Mouse (Mus musculus) CD8-positive naive resting alpha-beta T cell, adult 2 months (primary cell): Measurements from ENCODE around the gene Spen.

Experiments used
- DNase-seq, 2 experiments: peaks; one replicate each; pipeline ENCODE4 v3.0.0; 2022; ENCODE audit warnings: low read depth in 2 of 2, low spot score in 2 of 2

Gene Spen

DNA sequence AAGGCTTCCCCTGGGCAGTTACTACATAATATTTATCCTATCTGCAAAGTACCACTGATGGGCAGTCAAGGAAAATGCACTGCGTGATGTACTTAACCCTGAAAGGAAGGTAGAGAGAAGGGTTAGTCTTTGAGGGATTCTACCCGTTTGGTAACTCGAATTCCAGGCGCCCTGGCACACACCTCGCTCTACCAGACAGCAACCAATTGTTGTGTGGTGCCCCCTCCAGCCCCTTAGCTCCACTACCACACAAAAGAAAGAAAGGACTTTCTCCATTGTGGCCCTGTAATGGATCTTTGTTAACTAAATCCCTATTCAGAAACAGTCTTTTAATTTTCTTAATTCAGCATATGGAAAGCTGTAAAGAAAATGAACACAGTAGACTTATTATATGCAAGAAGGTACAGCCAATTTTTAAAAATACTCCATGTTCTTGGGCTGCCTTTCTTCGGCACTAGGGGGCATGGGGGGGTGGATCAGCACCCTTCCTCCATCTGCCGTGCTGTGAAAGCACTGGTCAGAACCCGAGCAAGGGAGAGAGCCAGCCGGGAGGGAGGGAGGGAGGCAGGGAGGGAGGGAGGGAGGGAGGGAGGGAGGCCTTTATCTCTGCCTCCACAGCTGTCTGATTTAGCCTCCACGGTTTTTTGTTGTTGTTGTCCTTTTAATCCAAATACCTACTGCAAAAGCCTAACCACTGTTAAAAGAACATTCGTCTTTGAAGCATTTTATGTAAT is 3.3 kb downstream of the Spen start:
- peak in 1 of 2 experiments; percentile 32 for DNase-seq

DNA sequence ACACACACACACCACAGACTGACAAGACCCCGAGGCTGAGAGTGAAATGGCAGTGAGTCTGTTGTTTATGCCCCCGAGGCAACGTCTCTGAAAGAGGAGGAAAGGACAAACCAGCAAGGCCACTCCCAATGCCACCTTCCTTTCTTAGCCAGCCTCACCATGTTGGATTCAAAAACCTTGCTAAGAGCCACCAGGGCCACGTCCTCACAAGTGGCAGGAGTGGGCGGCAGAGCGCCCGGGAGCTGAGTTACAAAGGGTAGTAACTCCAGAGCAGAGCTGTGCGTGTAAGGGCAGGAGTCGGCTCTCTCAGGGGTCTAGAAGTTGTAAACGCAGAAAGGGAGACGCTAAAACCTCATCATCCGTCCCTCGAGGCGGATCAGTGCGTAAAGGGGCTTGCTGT is 7.4 kb downstream of the Spen start:
- no peak for DNase-seq

DNA sequence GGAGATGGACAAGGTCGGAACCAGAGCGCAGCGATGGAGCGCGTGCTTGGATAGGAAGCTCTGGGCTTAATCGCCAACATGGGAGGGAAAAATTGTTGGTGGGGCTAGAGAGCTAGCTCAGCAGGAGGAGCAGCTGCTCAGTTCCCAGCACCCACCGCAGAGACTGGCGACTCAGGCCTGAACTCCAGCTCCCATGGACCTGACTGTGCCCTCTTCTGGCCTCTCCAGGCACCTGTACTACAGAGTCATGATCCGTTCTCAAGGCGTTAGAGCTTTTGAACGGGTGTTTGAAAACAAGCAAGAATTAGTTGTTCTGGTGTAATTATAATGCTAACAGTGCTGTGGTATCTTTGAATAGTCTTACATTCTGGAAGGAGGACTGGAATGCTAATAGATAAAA is 9.5 kb downstream of the Spen start:
- DNase-seq: no peak

DNA sequence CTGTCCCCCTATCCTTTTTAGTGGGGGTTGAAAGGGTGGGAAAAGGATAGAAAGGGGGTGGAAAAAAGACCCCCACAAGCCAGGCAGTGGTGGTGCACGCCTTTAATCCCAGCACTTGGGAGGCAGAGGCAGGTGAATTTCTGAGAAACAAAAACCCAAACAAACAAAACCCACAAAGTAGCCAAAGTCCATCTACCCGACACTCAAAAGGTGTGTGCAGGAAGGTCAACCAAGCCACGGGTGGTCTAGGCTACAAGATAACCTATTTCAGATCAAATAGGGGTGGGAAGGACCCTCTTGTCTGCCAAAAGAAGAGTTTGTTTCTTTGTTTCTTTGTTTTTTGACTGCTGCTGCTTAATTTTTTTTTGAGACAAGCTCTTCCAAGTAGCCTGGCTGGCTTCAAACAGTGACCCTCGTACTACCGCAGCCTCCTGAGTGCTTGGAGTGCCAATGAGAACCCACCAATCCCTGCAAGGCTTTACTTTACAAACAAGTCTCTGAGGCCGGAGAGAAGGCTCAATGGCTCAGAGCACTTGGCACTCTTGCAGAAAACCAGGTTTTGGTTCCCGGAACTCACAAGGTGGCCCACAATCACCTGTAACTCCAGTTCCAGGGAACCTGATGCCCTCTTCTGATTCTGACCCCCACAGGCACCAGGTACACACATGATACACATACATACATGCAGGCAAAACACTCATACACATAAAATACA is 11.3 kb downstream of the Spen start:
- no peak for DNase-seq

DNA sequence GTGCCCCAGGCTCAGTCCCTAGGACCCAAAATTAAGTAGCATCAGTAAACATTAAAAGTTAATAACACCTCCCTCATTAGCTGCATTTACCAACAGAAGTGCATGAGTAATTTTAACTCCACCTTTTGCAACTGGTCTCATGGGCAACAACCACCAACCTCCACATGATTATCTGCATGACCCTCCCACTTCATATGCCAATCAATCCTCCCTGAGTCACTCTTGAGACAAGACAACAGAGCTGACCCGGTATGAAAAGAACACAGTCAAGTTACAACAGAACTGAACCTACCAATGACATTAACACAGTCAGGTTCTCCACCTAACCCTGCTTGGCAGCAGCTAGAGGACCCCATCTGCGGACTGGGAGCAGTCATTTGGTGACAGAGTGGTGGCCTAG is 12.5 kb downstream of the Spen start:
- DNase-seq: no peak

DNA sequence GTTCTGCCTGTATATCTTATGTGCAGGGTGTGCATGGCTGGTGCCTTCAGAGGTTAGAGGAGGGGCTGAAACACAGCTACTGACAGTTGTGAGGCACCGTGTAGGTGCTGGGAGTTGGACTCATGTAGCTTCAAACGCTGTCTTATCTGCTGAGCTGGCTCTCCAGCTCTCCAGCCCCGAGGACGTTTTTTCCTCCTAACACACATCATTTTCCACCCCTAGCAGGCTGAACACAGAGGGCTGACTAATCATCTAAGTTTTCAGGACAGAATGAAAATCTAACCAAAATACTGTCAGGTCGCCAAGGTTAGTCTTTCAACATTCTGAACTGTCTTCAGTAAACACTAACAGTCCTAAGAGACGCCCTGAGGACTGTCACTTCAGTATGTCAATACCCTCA is 13.7 kb downstream of the Spen start:
- no peak for DNase-seq

DNA sequence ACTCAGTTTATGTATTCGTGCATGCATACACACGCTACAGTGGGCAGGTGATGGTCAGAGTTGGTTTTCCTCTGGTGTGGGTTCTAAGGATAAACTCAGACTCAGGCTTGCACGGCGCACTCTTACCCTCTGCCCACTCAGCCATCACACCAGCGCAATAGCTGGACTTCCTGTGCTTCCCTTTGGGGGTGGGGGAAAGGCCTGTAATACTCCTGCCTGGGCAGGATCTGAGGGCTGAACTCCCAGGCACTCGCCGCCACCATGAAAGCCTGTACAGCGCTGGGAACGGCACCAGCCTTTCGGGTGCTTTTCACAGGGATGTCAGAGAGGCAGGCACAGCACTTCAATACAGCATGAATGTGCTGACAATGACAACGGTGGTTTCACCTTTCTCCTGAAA is 15.3 kb downstream of the Spen start:
- no peak for DNase-seq

DNA sequence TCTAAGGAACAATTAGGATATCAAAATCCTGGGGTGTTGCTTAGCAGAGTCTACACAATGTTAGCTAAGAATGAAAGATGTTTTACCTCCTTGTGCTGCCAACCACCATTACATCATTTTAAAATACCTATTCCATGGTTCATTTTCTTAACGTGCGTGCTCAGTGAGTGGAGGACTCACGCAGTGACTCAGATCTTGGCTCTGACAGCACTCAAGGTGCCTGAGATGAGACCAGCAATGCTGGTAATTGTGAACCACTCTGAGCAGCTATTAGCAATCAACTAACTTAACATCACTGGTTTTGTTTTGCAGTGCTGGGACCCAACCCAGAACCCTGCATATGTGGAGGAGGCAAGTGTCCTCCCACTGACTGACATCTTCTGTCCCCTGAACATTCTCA is 20.0 kb downstream of the Spen start:
- DNase-seq: no peak

DNA sequence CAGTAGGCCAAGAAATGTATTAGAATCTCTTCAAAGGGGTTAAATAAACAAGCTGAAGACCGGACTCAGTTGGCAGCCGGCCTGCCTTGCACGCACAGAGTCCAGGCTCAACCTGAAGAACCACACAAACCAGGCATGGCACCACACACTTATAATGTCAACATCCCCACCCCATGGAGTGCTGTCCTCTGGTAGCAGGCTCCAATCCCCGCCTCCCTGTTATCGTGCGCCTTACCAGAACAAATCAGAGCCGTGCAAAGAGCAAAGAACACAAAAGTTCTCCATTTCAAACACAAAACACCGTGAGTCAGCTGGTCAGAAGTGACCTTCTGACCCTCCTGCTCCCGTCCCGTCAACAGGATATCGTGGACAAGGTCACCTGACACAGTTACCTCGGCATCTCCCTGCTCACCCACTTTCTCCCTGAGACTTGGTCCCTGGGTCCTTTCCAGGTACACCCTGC is 24.2 kb downstream of the Spen start:
- DNase-seq: no peak

DNA sequence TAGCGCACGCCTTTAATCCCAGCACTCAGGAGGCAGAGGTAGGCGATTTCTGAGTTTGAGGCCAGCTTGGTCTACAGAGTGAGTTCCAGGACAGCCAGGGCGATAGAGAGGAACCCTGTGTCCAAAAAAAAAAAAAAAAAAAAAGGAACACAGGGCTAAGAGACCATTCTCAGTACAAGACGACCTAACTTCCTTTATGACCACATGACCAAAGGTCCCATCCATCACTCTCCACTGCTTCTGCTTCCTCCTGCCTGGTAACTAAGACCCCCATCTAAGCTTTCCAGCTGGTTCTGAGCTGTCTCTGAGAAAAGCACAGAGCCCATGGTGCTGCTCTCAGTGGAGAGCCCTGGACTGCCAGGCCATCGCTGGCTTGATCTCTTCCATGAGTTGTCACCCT is 26.3 kb downstream of the Spen start:
- DNase-seq: no peak

DNA sequence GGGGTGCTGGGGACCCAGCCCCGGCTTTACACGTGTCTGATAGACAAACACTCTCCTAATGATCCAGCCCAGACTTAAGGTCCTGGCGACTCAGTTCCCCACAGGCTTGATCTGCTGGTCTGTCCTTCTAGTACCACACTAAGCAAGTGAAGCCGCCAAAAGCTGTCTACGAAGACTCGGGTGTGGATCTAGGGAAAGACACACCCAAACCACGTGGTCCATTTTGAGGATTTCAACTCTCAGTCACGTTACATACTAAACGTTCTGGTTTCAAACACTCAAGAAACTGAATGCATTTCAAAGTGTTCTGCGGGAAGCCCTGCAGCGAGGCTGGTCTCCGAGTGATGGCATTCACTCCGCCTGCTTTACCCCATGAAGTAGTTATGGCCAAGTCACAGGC is 27.9 kb downstream of the Spen start:
- DNase-seq: no peak

DNA sequence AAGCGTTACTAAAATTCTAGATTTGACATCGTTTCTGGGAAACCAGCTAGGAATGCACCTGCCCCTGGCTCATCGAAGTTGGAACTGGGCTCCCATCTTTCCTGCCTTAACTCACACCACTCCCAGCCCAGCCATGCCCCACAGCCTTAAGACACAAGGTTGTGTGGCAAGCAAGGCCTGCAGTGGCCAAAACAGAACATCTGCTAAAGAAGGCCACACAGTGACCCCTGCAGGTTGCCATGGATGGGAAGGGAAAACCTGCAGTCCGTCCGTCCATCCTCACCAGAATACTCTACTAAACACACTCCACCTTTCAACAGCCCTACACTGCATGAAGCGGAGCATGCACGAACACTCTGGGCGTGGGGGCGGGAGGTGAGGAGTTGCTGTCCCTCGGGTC is 31.5 kb downstream of the Spen start:
- no peak for DNase-seq

DNA sequence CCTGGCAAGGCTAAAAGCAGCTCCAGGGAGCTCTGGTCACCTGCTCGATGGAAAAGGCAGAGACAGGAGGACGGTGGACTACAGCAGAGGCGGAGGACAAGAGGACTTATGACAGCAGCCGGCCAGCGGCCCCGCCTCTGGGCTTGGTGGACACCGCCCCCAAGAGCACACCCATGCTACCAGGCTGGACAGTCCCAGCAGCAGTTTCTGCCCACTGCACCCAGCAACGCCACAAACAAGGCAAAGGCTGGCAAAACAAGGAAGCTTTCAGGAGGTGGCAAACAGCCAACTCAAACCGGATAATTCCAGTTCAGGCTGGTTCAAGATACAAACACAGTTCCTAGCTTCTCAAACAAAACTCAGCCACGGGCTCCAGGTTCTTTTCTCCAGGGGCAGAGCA is 32.0 kb downstream of the Spen start:
- DNase-seq: no peak

DNA sequence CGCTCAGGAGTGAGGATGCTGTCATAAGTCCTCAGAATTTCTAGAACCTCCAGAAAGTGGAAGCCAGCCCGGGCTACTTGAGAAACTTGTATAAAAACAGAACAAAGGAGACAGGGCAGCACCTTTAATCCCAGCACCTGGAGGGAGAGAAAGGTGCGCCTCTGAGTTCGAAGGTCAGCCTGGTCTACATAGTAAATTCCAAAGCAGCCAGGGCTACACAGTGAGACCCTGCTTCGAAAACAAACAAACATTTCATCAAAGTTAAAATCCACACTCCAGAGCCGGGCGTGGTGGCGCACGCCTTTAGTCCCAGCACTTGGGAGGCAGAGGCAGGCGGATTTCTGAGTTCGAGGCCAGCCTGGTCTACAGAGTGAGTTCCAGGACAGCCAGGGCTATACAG is 32.6 kb downstream of the Spen start:
- DNase-seq: no peak

DNA sequence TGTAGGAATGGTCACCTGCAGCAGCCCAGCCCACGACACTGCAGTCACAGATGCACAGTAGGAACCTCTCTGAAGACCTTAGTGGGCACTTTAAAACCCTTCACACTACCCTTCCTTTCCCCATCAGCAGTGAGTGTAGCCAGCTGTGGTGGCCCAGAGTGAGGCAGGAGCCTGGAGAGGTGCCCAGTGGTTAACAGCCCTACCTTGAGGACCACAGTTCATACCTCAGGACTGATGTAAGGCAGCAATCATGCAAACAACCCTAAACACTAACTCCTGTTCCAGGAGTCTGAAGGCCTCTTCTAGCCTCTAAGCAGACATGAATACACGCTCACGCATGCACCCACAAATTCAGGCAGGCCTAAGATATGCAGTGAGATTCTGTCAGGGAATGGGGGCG is 33.9 kb downstream of the Spen start:
- no peak for DNase-seq

DNA sequence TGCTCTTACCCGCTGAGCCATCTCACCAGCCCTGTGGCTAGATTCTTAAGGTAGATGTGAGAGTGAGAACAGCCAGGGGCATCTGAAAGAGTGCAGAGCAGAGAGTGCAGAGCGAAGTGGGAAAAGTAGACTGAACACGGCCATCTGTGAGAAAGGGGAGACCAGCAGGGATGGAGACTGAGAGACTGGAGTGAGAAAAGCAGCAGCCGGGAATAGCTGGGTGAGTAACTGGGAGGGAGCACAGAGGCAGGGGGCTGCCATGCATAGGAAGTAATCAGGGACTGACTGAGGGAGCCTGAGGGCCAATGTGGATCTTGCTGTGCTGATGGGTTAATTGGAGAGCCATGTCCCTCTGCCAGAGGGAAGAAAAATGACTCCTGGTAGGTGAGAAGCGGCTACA is 35.7 kb downstream of the Spen start:
- DNase-seq: no peak

DNA sequence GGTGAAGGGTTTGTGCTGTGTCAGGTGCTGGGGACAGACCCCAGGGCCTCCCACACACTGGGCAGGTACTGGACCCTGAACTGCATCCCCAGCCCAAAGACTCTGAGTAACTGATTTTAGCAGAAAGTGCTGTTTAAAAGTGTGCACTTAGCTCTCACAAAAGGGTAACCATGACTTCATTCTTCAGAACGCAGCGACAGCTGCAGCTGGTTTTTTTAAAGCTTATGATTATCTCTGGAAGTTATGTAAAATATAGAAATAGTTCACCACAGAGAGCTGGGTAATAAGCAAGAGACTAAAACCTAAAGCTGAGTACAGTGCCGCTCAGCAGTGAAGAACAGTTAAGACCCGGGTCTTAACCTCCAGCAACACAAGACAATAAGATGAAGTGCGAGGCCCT is 37.3 kb downstream of the Spen start:
- no peak for DNase-seq

DNA sequence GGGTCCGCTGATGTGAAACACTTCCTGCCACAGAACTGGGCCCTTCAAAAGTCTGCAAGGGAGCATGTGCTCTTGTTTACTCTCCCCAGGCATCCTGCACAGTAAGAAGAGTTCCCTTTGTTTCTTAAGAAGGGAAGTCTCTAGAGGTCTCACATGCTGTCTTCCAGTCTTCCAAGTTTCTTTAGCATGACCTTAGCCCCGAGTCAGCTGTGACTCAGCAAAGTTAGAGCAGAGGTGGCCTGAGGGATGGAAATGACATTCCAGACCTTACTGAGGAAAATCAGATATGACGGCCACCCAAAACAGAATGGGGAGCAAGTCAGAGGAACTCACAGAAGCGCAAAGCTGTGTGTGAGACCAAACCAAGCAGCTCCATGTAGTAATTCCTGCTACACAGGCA is 37.8 kb downstream of the Spen start:
- no peak for DNase-seq

DNA sequence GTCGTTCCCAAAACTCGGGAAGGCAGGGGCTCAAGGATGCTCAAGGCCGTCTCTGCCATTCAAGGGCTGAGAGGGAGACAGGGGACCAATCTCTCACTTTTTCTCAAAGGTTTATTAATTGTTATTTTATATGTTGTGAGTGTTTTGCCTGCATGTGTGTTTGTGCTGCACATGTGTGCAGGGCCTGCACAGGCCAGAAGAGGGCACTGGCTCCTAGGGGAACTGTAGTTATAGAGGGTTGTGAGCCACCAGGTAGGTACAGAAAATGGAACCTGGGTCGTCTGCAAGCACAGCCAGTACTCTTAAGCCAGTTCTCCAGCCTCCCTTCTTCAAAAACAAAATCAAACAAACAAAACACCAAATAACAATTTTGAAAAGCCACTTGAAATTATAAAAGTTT is 49.7 kb downstream of the Spen start:
- peak in 1 of 2 experiments; percentile 17 for DNase-seq

DNA sequence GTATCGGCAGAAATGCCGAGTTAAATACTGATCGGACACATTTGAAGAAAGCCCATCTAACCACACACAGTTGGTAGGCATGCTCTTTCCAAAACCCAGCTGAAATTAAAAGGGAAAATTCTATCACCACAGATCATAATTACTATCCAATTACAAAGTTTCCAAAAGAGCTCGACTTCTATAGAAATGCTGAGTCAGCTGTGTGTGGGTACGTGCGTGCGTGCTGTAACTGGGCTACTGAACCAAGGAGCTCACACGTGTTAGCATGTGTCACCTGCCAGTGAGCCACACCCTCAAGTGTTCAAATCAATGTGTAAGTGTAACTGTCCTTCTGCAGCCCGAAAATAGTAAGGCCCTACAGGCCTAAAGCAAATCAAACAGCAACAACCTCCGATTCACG is 50.8 kb downstream of the Spen start:
- DNase-seq: no peak

DNA sequence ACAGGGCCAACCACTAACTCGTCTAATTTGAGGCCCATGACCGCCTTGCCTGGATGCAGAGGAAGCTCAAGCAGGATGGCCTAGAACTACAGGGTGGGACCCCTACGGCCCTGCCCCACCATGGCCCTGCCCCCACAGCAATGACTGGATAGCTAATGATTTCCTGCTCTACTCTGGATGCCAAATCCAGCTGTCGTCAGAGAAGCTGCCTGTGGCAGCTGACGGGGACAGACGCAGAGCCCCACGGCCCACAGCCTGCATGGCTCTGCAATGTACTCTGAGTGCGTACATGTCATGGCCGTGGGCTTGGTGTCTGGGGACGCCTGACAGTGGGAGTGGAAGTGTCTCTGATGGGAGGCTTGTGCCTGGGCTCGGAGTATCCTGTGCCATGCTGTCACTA is 54.3 kb downstream of the Spen start:
- DNase-seq: no peak

DNA sequence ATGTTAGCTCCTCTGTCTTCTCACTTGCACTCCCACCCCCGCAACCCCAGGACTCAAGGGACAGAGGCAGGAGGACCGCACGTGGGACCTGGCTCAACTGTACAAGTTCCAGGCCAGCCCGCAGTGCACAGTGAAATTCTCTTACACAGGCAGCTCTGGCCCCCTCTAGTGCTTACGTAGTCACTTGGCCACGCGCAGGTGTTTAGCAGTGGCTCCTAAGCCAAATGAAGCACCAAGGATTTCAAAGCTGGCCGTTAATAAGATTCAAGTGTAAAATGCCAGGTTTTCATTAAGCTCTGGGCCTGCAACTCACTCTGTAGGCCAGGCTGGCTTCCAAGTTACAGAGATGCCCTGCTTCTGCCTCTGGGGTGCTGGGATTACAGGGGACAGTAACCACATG is 59.0 kb downstream of the Spen start:
- no peak for DNase-seq

DNA sequence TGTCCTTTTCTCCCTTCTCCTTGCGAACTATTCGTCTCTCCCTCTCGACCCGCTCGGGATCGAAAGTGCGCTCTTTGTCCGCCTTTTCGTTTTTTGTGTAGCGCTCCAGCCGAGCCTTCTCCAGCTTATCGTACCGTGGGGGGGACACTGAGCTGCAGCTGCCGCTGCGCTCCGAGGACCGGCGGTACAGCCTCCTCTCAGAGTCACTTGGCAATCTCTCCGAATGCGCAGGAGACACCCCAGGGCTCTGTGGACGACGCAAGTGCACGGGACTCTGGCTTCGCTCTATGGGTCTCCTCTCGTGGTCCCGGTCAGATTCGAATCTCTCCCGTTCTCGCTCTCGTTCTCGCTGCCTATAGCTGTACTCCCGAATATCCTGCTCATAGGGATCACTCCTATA is 59.6 kb downstream of the Spen start:
- no peak for DNase-seq
